Mouse (Mus musculus): ENCODE results near the gene P4htm. TPM values are rescaled to one million over a fixed set of nuclear protein-coding genes. Genes with fewer than 3 reads are reported as not detected.

P4htm gene
- polyA plus RNA-seq, 1 experiment from 2014 or later, result 8.3 TPM

GRCm38 (mm10) chr9:108565881-108566814, 31.3 kb downstream of the P4htm start:
- Histone ChIP-seq H3K4me2 (ENCODE audit: low read depth, low read length) (peak overlapping the region; percentile 98), H3K4me3 (ENCODE audit: low read length) (peak overlapping the region; percentile 82), H3K9ac (ENCODE audit: low read length) (peak overlapping the region; percentile 87), H3K27me3 (ENCODE audit: control insufficient read depth, insufficient read depth, low read depth, low read length) (no peaks in the 10 kb centered on the region), H3K4me1 (replicated peaks; ENCODE audit: control insufficient read depth, insufficient read depth, low read length) (peaks cover 32% of the 10 kb centered on the region), H3K36me3 (ENCODE audit: control insufficient read depth, insufficient read depth, low read length) (peaks cover 23% of the 10 kb centered on the region), H3K27ac (ENCODE audit: low read length) (peak overlapping the region; percentile 97), H3K9me3 (ENCODE audit: control insufficient read depth, low read length) (no peaks in the 10 kb centered on the region)
- WGBS, result 7% methylated on average over 35 of the region's 35 CpGs
- no peak for ATAC-seq (ENCODE audit: low read depth)

DNA sequence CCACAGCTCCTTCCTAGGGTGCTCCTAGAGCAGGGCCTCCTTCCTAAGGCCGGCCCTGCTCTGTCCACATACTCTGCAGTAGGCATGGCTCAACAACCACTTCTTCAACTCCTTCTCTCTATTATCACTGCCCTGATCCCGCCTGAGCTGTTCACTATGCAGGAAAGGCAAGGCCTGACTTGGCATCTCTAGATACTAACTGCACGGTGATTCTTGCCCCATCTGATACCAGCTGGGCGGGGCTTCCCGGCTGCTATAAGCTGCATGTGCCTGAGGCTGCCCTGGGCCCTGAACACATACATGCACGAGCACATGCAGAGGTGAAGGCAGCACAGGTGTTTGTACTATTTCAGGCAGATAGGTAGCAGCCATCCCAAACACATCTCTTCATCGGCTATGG, 33.3 kb downstream of the P4htm start:
- Histone ChIP-seq H3K4me1 (replicated peaks; ENCODE audit: control insufficient read depth, insufficient read depth, low read length) (peaks cover 29% of the 10 kb centered on the region), H3K36me3 (ENCODE audit: control insufficient read depth, insufficient read depth, low read length) (peaks cover 27% of the 10 kb centered on the region), H3K9ac (ENCODE audit: low read length) (no peak overlapping the region), H3K4me3 (ENCODE audit: low read length) (no peak overlapping the region), H3K9me3 (ENCODE audit: control insufficient read depth, low read length) (no peaks in the 10 kb centered on the region), H3K27me3 (ENCODE audit: control insufficient read depth, insufficient read depth, low read depth, low read length) (no peaks in the 10 kb centered on the region), H3K27ac (ENCODE audit: low read length) (no peak overlapping the region), H3K4me2 (ENCODE audit: low read depth, low read length) (no peak overlapping the region)
- 78% methylated on average over 7 of the region's 7 CpGs for WGBS
- ATAC-seq (ENCODE audit: low read depth), result no peak

DNA sequence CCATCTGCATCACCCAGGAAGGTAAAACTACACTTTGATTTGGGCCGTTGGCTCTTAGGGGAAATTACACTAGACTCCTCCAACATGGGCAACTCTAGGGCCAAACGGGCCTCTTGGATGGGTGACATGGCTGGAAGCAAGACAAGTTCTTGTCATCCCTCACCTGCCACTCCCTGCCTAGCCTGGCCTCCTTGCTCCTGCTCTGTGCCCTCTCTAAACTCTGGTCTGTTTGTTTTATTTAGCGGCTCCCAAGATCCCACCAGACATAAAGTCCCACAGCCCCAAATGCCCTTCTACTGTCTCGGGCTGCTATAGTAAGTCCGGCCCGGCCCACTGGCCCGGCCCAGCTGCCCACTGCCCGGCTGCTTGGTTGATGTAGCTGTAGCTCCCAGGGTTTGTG, 33.8 kb downstream of the P4htm start:
- H3K27me3 ChIP-seq (ENCODE audit: control insufficient read depth, insufficient read depth, low read depth, low read length), result no peaks in the 10 kb centered on the region
- peaks cover 32% of the 10 kb centered on the region for H3K36me3 ChIP-seq (ENCODE audit: control insufficient read depth, insufficient read depth, low read length)
- 86% methylated on average over 8 of the region's 8 CpGs for WGBS
- no peak overlapping the region for H3K9ac ChIP-seq (ENCODE audit: low read length)
- peaks cover 28% of the 10 kb centered on the region for H3K4me1 ChIP-seq (replicated peaks; ENCODE audit: control insufficient read depth, insufficient read depth, low read length)
- H3K27ac ChIP-seq (ENCODE audit: low read length), result no peak overlapping the region
- H3K4me2 ChIP-seq (ENCODE audit: low read depth, low read length), result no peak overlapping the region
- no peak for ATAC-seq (ENCODE audit: low read depth)
- no peak overlapping the region for H3K4me3 ChIP-seq (ENCODE audit: low read length)
- no peaks in the 10 kb centered on the region for H3K9me3 ChIP-seq (ENCODE audit: control insufficient read depth, low read length)

GRCm38 (mm10) chr9:108560227-108560841, 37.1 kb downstream of the P4htm start, which contains the start of gene Impdh2:
Impdh2 (plus strand) TSS chr9:108560286.
- whole genome bisulfite sequencing, result 0% methylated on average over 49 of the region's 53 CpGs
- Histone ChIP-seq H3K4me1 (replicated peaks; ENCODE audit: control insufficient read depth, insufficient read depth, low read length) (peaks cover 12% of the 10 kb centered on the region), H3K9ac (ENCODE audit: low read length) (peak within 1 kb of the TSS; percentile 85), H3K27ac (ENCODE audit: low read length) (peak within 1 kb of the TSS; percentile 65), H3K9me3 (ENCODE audit: control insufficient read depth, low read length) (no peaks in the 10 kb centered on the region), H3K36me3 (ENCODE audit: control insufficient read depth, insufficient read depth, low read length) (peaks cover 57% of the 10 kb centered on the region), H3K4me2 (ENCODE audit: low read depth, low read length) (peak within 1 kb of the TSS; percentile 85), H3K27me3 (ENCODE audit: control insufficient read depth, insufficient read depth, low read depth, low read length) (no peaks in the 10 kb centered on the region), H3K4me3 (ENCODE audit: low read length) (peak within 1 kb of the TSS; percentile 67)
- peak; percentile 99 for ATAC-seq (ENCODE audit: low read depth)

- 88% methylated on average over 4 of the region's 4 CpGs for WGBS
- H3K36me3 ChIP-seq (ENCODE audit: control insufficient read depth, insufficient read depth, low read length), result peaks cover 56% of the 10 kb centered on the region
These were observed 38.3 kb downstream of the P4htm start for GRCm38 (mm10) chr9:108559169-108559568.

DNA sequence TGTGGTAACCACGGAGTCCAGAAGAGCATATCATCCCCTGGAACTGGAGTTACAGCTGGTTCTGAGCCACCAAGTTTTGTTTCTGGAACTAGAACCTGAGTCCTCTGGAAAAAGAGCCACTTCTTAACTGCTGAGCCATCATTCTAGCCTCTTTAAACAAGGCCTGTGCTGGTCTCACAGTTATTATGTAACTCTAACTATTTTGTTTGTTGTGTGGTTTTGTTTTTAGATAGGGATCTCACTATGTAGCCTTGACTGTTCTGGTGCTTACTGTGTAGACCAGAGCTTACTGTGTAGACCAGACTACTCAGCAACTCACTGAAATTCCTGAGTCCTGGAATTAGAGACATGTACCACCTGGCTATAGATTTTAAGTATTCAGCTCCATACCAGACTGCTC, 50.6 kb downstream of the P4htm start:
- H3K27me3 ChIP-seq (ENCODE audit: control insufficient read depth, insufficient read depth, low read depth, low read length), result no peaks in the 10 kb centered on the region

More at GRCm38 (mm10) chr9:108559169-108559568, 38.3 kb downstream of the P4htm start:
- 0 out of 2 replicates have a peak overlapping the region, but pooled peaks have one; percentile 28 for H3K9ac ChIP-seq (ENCODE audit: low read length)
- no peak overlapping the region for H3K4me3 ChIP-seq (ENCODE audit: low read length)
- H3K9me3 ChIP-seq (ENCODE audit: control insufficient read depth, low read length), result no peaks in the 10 kb centered on the region
- ATAC-seq (ENCODE audit: low read depth), result no peak
- H3K4me1 ChIP-seq (replicated peaks; ENCODE audit: control insufficient read depth, insufficient read depth, low read length), result peaks cover 12% of the 10 kb centered on the region
- no peak overlapping the region for H3K27ac ChIP-seq (ENCODE audit: low read length)
- H3K27me3 ChIP-seq (ENCODE audit: control insufficient read depth, insufficient read depth, low read depth, low read length), result no peaks in the 10 kb centered on the region
- H3K4me2 ChIP-seq (ENCODE audit: low read depth, low read length), result no peak overlapping the region

GRCm38 (mm10) chr9:108545986-108546385, 51.5 kb downstream of the P4htm start:
- Histone ChIP-seq H3K9me3 (ENCODE audit: control insufficient read depth, low read length) (no peaks in the 10 kb centered on the region), H3K9ac (ENCODE audit: low read length) (no peak overlapping the region), H3K4me2 (ENCODE audit: low read depth, low read length) (no peak overlapping the region), H3K36me3 (ENCODE audit: control insufficient read depth, insufficient read depth, low read length) (peaks cover 59% of the 10 kb centered on the region), H3K27ac (ENCODE audit: low read length) (no peak overlapping the region), H3K27me3 (ENCODE audit: control insufficient read depth, insufficient read depth, low read depth, low read length) (no peaks in the 10 kb centered on the region), H3K4me1 (replicated peaks; ENCODE audit: control insufficient read depth, insufficient read depth, low read length) (no peaks in the 10 kb centered on the region), H3K4me3 (ENCODE audit: low read length) (no peak overlapping the region)
- whole genome bisulfite sequencing, result 86% methylated on average over 3 of the region's 3 CpGs
- no peak for ATAC-seq (ENCODE audit: low read depth)

More for the DNA sequence above, 50.6 kb downstream of the P4htm start:
- no peak overlapping the region for H3K9ac ChIP-seq (ENCODE audit: low read length)
- no peaks in the 10 kb centered on the region for H3K9me3 ChIP-seq (ENCODE audit: control insufficient read depth, low read length)
- WGBS, result 89% methylated on average over 1 of the region's 1 CpGs
- peaks cover 55% of the 10 kb centered on the region for H3K36me3 ChIP-seq (ENCODE audit: control insufficient read depth, insufficient read depth, low read length)
- no peaks in the 10 kb centered on the region for H3K4me1 ChIP-seq (replicated peaks; ENCODE audit: control insufficient read depth, insufficient read depth, low read length)
- H3K4me2 ChIP-seq (ENCODE audit: low read depth, low read length), result no peak overlapping the region
- H3K27ac ChIP-seq (ENCODE audit: low read length), result no peak overlapping the region
- no peak for ATAC-seq (ENCODE audit: low read depth)
- no peak overlapping the region for H3K4me3 ChIP-seq (ENCODE audit: low read length)

DNA sequence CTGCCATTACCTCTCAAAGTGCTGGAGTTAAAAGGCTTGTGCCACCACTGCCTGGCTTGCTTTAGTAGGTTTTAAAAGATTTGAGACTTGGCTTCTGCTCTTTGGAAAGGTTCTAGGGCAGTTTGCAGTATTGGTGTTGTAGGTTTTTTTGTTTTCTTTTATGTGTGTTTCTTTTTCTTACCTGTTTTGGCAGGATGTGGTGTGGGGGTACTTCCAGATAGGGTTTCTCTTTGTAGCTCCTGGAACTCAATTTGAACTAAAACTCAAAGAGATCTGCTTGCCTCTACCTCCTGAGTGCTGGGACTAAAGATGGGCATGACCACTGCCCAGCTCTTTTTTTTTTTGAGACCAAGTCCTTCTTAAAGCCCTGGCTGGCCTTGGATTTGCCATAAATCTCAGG, 56.6 kb downstream of the P4htm start:
- Histone ChIP-seq H3K27ac (ENCODE audit: low read length) (no peak overlapping the region), H3K4me1 (replicated peaks; ENCODE audit: control insufficient read depth, insufficient read depth, low read length) (no peaks in the 10 kb centered on the region), H3K4me2 (ENCODE audit: low read depth, low read length) (no peak overlapping the region), H3K9me3 (ENCODE audit: control insufficient read depth, low read length) (no peaks in the 10 kb centered on the region), H3K4me3 (ENCODE audit: low read length) (no peak overlapping the region), H3K9ac (ENCODE audit: low read length) (no peak overlapping the region), H3K27me3 (ENCODE audit: control insufficient read depth, insufficient read depth, low read depth, low read length) (no peaks in the 10 kb centered on the region), H3K36me3 (ENCODE audit: control insufficient read depth, insufficient read depth, low read length) (peaks cover 56% of the 10 kb centered on the region)
- no peak for ATAC-seq (ENCODE audit: low read depth)

DNA sequence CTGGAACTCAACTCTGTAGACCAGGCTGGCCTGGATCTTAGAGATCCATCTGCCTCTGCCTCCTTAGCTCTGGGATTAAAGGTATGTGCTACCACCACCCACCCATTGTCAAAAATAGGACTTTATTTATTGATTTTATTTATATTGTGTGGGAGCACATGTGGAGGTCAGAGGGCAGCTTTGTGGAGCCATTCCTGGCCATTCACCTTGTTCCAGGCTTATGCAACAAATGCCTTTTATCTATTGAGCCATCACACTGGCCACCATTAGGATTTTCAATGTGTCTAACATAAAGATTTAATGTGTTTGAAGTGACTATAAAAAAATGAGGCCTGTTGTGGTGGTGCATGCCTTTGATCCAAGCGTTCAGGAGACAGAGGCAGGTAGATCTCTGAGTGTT, 66.0 kb downstream of the P4htm start:
- no peak for ATAC-seq (ENCODE audit: low read depth)
- no peaks in the 10 kb centered on the region for H3K9me3 ChIP-seq (ENCODE audit: control insufficient read depth, low read length)
- 93% methylated on average over 1 of the region's 1 CpGs for WGBS
- H3K4me2 ChIP-seq (ENCODE audit: low read depth, low read length), result no peak overlapping the region
- H3K36me3 ChIP-seq (ENCODE audit: control insufficient read depth, insufficient read depth, low read length), result peaks cover 49% of the 10 kb centered on the region
- no peaks in the 10 kb centered on the region for H3K4me1 ChIP-seq (replicated peaks; ENCODE audit: control insufficient read depth, insufficient read depth, low read length)
- no peak overlapping the region for H3K27ac ChIP-seq (ENCODE audit: low read length)
- no peak overlapping the region for H3K4me3 ChIP-seq (ENCODE audit: low read length)
- no peak overlapping the region for H3K9ac ChIP-seq (ENCODE audit: low read length)
- no peaks in the 10 kb centered on the region for H3K27me3 ChIP-seq (ENCODE audit: control insufficient read depth, insufficient read depth, low read depth, low read length)

Data from lung, embryonic 16.5 days (tissue).